Mouse (Mus musculus): ENCODE measurements around the gene Numb.

DNA sequence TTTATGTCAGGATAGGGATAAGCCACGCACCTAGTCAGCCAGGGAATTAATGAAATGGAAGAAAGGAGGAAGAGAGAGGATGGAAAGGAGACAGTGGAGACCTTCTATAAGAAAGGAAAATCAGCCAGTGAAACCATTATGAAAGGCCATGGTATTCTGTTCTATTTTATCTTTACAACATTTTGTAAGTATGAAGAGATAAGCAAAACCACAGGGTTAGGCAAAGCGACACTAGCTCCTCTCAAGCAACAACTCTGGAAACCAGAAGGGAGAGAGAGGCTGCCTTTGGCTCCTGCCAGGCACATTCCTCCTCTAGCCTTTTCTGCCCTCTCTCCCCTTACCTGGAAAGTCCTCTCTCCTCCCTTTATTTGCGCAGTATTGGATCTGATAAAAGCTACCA is 20.2 kb upstream of the Numb start:
- no peak for TF ChIP-seq CTCF (IDR thresholded peaks at IDR 0.05; ENCODE audit: control insufficient read depth, insufficient read depth, low read length)
- TF ChIP-seq POLR2A (IDR thresholded peaks at IDR 0.05; ENCODE audit: borderline replicate concordance, control insufficient read depth, low read depth, low read length) = no peak

Data from bone marrow, adult 2 months (tissue).